Mouse (Mus musculus) lung, embryonic 16.5 days (tissue): Measurements from ENCODE around the gene Hpcal1. TPM values are rescaled to one million over a fixed set of nuclear protein-coding genes. Genes with fewer than 3 reads are reported as not detected.
A peak's percentile ranks its signal among the peaks of the same experiment; 100 is the strongest.

ENCODE experiments used
- ATAC-seq: fragments of 200-750 bp; cut with Nextera tagmentation; 2 replicates; pipeline ENCODE4 v1.8.0; 2017; ENCODE audit warnings: low read depth, mild to moderate bottlenecking, moderate library complexity
- H3K27ac ChIP-seq: fragments of 300-500 bp; sonication (generic); 2 replicates; pipeline ENCODE4 v1.5.1; 2014; ENCODE audit warnings: mild to moderate bottlenecking, control low read depth, low read length
- H3K27me3 ChIP-seq: fragments of 300-500 bp; sonication (generic); 2 replicates; pipeline ENCODE4 v1.6.1; 2014; ENCODE audit warnings: low read depth, low read length, mixed read lengths; ENCODE audit not compliant: control insufficient read depth, insufficient read depth
- H3K36me3 ChIP-seq: fragments of 300-500 bp; sonication (generic); 2 replicates; pipeline ENCODE4 v1.6.1; 2014; ENCODE audit warnings: low read length; ENCODE audit not compliant: control insufficient read depth, insufficient read depth
- H3K4me1 ChIP-seq: fragments of 300-500 bp; sonication (generic); replicated peaks from 2 replicates; pipeline ENCODE4 v1.6.1; 2014; ENCODE audit warnings: low read length, mixed read lengths; ENCODE audit not compliant: control insufficient read depth, insufficient read depth
- H3K4me2 ChIP-seq: fragments of 300-500 bp; sonication (generic); 2 replicates; pipeline ENCODE4 v1.6.1; 2014; ENCODE audit warnings: low read depth, low read length, control low read depth
- H3K4me3 ChIP-seq: fragments of 300-500 bp; sonication (generic); 2 replicates; pipeline ENCODE4 v1.5.1; 2014; ENCODE audit warnings: mild to moderate bottlenecking, low read length, control low read depth
- H3K9ac ChIP-seq: fragments of 300-500 bp; sonication (generic); 2 replicates; pipeline ENCODE4 v1.6.1; 2014; ENCODE audit warnings: low read length, control low read depth
- H3K9me3 ChIP-seq: fragments of 300-500 bp; sonication (generic); 2 replicates; pipeline ENCODE4 v1.6.1; 2016; ENCODE audit warnings: low read length; ENCODE audit not compliant: control insufficient read depth
- WGBS: fragments of 180-500 bp; shearing (Covaris S2); extraction: QIAGEN DNeasy Blood & Tissue Kit; methylation state at CpG from one replicate; pipeline ENCODE4 v1.1.7; 2014; 5-methylcytosine and 5-hydroxymethylcytosine counted together
- polyA plus RNA-seq: library from polyadenylated mRNA; unstranded; fragments of >200 nt; fragmentation: Nextera tagmentation; extraction: Ambion mirVana; gene quantifications from 2 replicates; pipeline ENCODE4 v1.2.1, GENCODE M21; 2015

Gene Hpcal1
- polyA plus RNA-seq, 1 experiment from 2014 or later = 94.5 TPM

DNA sequence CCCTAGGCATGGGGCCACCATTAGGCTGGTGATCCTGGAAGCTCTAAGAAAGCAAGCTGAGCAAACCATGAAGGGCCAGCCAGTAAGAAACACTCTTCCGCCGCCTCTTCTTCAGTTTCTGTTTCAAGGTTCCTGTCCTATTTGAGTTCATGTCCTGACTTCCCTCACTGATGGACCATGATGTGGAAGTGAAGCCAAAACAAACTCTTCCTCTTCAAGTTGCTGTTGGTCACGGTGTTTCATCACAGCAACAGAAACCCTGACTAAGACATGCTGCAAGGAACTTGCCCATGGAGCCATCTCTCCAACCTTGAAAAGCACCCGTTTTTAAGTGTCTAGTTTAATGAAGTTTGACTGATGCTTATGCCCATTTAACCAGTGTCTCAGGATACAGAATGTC lies 11.1 kb upstream of the Hpcal1 start:
- Histone ChIP-seq H3K27me3 (no peaks in the 10 kb centered on the region), H3K9me3 (no peaks in the 10 kb centered on the region), H3K4me2 (no peak overlapping the region), H3K27ac (no peak overlapping the region), H3K4me1 (no peaks in the 10 kb centered on the region), H3K36me3 (no peaks in the 10 kb centered on the region), H3K9ac (no peak overlapping the region), H3K4me3 (no peak overlapping the region)
- no peak for ATAC-seq
- 85% methylated on average over 4 of the region's 4 CpGs for WGBS

DNA sequence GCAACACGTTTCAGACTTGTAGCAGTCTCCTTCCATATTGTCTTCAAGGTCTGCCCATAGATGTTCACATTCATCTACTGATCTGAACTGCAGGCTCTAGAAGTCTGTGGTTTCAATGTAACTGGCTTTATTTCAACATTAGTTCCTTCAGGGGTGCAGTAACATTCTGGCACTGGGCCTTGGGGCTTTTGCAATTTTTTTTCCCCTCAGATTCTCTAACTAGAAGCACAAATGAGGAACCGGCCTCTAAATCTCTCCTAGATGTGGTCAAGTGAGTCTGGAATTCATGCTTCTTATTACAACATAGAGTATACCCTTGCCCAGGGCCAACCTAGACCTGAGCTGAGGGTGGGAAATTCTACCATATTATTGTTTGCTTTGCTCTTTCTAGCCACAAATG lies 8.5 kb upstream of the Hpcal1 start:
- Histone ChIP-seq H3K9me3 (no peaks in the 10 kb centered on the region), H3K4me1 (no peaks in the 10 kb centered on the region), H3K4me3 (no peak overlapping the region), H3K27me3 (no peaks in the 10 kb centered on the region), H3K9ac (no peak overlapping the region), H3K27ac (no peak overlapping the region), H3K36me3 (no peaks in the 10 kb centered on the region), H3K4me2 (no peak overlapping the region)
- no peak for ATAC-seq
- WGBS = 78% methylated on average over 2 of the region's 2 CpGs

GRCm38 (mm10) chr12:17684315-17684714 lies 6.3 kb upstream of the Hpcal1 start:
- Histone ChIP-seq H3K4me2 (no peak overlapping the region), H3K36me3 (no peaks in the 10 kb centered on the region), H3K27ac (no peak overlapping the region), H3K27me3 (no peaks in the 10 kb centered on the region), H3K9ac (no peak overlapping the region), H3K9me3 (no peaks in the 10 kb centered on the region), H3K4me3 (no peak overlapping the region), H3K4me1 (no peaks in the 10 kb centered on the region)
- no peak for ATAC-seq
- 79% methylated on average over 1 of the region's 1 CpGs for WGBS

DNA sequence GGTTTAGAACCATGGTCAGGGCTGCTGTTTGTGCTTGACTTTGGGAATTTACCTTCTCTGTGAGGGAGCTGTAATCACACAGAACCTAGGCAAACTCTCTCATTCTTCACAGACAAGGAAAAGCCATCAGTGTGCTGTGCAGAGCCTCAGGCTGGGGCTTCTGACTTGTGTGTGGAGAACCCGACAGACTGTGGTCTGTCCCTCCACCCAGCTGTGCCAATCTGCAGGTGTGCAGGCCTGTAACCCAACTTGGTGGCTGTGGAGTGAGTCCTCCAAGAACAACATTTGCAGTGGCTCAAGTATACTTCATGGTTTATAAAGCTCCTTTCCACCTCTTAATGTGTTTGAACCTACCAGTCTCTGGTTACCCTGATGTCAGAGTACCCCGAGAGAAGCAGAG lies 4.5 kb upstream of the Hpcal1 start:
- Histone ChIP-seq H3K9me3 (no peaks in the 10 kb centered on the region), H3K27ac (no peak overlapping the region), H3K36me3 (no peaks in the 10 kb centered on the region), H3K4me1 (no peaks in the 10 kb centered on the region; the same call in 1 of the 2 replicates), H3K27me3 (no peaks in the 10 kb centered on the region), H3K4me3 (no peak overlapping the region), H3K9ac (no peak overlapping the region), H3K4me2 (no peak overlapping the region)
- WGBS = 40% methylated on average over 2 of the region's 2 CpGs
- no peak for ATAC-seq

DNA sequence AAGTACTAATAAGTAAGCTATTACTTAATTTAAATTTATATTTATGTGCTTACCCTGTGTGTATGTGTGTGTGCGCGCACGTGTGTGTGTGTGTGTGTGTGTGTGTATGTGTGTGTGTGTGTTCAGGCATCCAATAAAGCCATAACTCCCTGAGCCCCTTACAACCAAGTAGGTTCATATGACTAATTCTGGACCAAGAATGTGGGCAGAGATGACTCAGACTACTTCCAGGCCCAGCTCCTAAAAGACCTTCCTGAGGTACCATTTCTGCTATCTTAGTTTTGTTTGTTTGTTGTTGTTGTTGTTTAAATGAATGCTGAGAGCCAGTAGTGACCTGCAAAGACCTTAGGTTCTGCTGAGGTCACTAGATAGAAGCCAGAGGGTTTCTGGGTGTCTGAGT lies 1.7 kb upstream of the Hpcal1 start:
- no peaks in the 10 kb centered on the region for H3K9me3 ChIP-seq
- H3K4me1 ChIP-seq = peaks cover 14% of the 10 kb centered on the region
- no peaks in the 10 kb centered on the region for H3K36me3 ChIP-seq
- H3K4me2 ChIP-seq = no peak overlapping the region
- no peaks in the 10 kb centered on the region for H3K27me3 ChIP-seq
- no peak overlapping the region for H3K27ac ChIP-seq
- no peak overlapping the region for H3K4me3 ChIP-seq
- 90% methylated on average over 3 of the region's 3 CpGs for WGBS
- no peak for ATAC-seq
- H3K9ac ChIP-seq = no peak overlapping the region

DNA sequence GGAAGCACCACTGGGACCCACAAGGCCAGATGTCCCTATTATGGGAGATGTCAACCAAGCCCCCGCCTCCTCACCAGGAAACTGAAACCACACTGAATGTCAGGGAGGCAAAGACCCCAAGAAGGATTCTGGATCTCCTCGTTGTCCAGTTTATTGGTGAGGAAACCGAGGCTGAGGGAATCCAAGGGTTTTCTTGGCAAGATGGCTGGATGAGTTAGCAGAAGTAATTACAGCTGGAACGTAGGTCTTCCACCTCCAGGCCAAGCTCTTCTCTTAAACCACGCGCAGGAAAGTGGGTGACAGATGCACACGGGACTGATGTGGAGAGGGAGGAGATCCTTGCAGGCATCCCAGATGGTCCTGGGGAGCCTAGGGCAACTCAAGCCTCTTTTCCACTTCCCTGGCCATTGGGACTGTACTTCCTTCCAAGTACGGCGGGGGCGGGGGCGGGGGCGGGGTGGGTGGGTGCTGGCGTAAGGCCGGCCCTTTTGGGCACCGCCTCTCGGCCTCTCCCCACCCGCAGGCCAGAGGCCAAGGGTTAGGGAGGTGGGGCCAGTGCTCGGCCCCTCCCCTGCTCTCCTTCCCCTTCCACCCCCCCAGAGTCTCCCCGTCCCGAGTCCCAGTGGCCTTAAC lies 609 bp upstream of the Hpcal1 start:
- Histone ChIP-seq H3K4me2 (peak overlapping the region; percentile 60), H3K9ac (peak overlapping the region; percentile 64), H3K27ac (peak overlapping the region; percentile 78)

DNA sequence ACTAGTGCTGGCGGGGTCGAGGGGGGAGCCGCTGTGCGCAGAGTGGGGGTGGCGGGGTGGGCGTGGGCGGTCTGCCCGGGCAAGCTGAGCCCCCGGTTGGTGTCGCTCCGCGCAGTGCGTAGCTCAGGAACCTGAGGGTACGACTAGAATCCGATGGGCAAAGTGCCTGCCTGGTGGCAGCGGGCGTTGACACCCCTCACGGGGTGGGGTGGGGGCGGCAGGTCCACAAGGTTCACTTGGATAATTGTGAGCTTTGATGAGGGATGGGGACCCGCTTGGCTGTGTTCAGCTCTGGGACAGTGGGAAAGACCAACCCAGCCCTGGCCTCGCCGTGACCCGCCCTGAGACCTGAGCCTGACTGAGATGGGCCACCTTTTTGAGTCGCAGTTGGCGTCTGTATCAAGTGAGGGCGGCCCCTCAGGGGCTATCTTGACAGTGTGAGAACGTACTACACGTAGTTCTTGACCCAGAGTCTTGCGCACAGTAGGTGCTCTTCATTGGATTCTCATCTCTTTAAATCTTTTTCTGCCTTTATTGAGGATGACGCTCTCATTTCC lies 742 bp downstream of the Hpcal1 start:
- H3K9me3 ChIP-seq = no peaks in the 10 kb centered on the region
- H3K9ac ChIP-seq = peak overlapping the region; percentile 83
- under 1% methylated on average over 30 of the region's 30 CpGs for WGBS
- peak overlapping the region; percentile 60 for H3K4me2 ChIP-seq
- H3K27ac ChIP-seq = peak overlapping the region; percentile 70
- peak overlapping the region; percentile 85 for H3K4me3 ChIP-seq
- H3K27me3 ChIP-seq = no peaks in the 10 kb centered on the region
- H3K4me1 ChIP-seq = peaks cover 26% of the 10 kb centered on the region
- ATAC-seq = peak; percentile 16; the same call in 1 of the 2 replicates
- H3K36me3 ChIP-seq = no peaks in the 10 kb centered on the region

More for the DNA sequence above, 609 bp upstream of the Hpcal1 start:
- peak; percentile 84 for ATAC-seq
- peaks cover 20% of the 10 kb centered on the region for H3K4me1 ChIP-seq
- H3K36me3 ChIP-seq = no peaks in the 10 kb centered on the region
- no peaks in the 10 kb centered on the region for H3K27me3 ChIP-seq
- peak overlapping the region; percentile 85 for H3K4me3 ChIP-seq
- no peaks in the 10 kb centered on the region for H3K9me3 ChIP-seq
- WGBS = 10% methylated on average over 19 of the region's 20 CpGs

DNA sequence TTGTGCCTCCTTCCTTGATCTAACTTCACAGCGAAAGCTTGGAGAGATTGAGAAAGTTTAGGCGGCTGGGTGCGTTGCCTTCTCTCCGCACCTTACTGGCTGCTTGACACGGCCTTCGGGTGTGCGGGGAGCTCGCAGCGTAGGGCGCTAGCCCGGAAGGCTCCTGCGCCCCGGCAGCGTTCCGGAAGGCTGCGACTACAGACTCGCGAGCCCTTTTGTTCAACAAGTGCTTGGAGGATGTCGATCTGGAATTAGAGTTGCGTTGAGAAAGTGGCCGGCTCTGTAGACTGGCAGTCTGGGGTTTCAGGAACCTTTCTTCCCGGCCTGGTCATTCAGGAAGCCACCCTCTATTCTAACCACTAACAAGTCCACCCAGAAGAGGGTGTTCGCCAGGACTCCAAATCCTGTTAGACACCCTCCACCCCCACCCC lies 1.2 kb downstream of the Hpcal1 start:
- no peaks in the 10 kb centered on the region for H3K9me3 ChIP-seq
- no peaks in the 10 kb centered on the region for H3K27me3 ChIP-seq
- no peak for ATAC-seq
- peak overlapping the region; percentile 60 for H3K4me2 ChIP-seq
- peak overlapping the region; percentile 70 for H3K27ac ChIP-seq
- H3K36me3 ChIP-seq = no peaks in the 10 kb centered on the region
- under 1% methylated on average over 23 of the region's 23 CpGs for WGBS
- H3K4me3 ChIP-seq = peak overlapping the region; percentile 85
- peak overlapping the region; percentile 83 for H3K9ac ChIP-seq
- H3K4me1 ChIP-seq = peaks cover 26% of the 10 kb centered on the region

- H3K4me1 ChIP-seq = peaks cover 26% of the 10 kb centered on the region
- 38% methylated on average over 5 of the region's 5 CpGs for WGBS
- no peak for ATAC-seq
- H3K4me2 ChIP-seq = peak overlapping the region; percentile 60
- H3K27ac ChIP-seq = peak overlapping the region; percentile 70
- peak overlapping the region; percentile 83 for H3K9ac ChIP-seq
- H3K4me3 ChIP-seq = peak overlapping the region; percentile 85
- no peaks in the 10 kb centered on the region for H3K36me3 ChIP-seq
- no peaks in the 10 kb centered on the region for H3K27me3 ChIP-seq
- H3K9me3 ChIP-seq = no peaks in the 10 kb centered on the region
Observed at GRCm38 (mm10) chr12:17692356-17692755, 1.7 kb downstream of the Hpcal1 start.
